8 mouse cellular contexts compared by ENCODE assay signal in genomic region chr13:73762938-73763337, GRCm38 (mm10). TPM values are rescaled to one million over a fixed set of nuclear protein-coding genes. Genes with fewer than 3 reads are reported as not detected.
DNase-seq lines count a peak whose midpoint lies in the region; ATAC-seq and TF ChIP-seq lines count a peak whose summit lies in the region.

No protein-coding gene starts in this region.

- TF ChIP-seq CTCF in small intestine, adult 2 months (IDR thresholded peaks at IDR 0.05; ENCODE audit: extremely low read depth, insufficient read length, insufficient replicate concordance, low read depth, low read length): no peak

- peak overlapping the region; percentile 86 for H3K4me2 ChIP-seq in forebrain, embryonic 14.5 days (ENCODE audit: low read length)
- H3K4me2 ChIP-seq in limb, embryonic 14.5 days (replicated peaks; ENCODE audit: low read depth, low read length, severe bottlenecking): peak overlapping the region; percentile 80

- no peak overlapping the region for H3K27ac ChIP-seq in forebrain, embryonic 14.5 days (ENCODE audit: low read depth, low read length)
- H3K27ac ChIP-seq in limb, embryonic 14.5 days (replicated peaks; ENCODE audit: low read depth, low read length): 0 out of 2 replicates have a peak overlapping the region, but pooled peaks have one; percentile 19
- peak overlapping the region; percentile 76 for H3K27ac ChIP-seq in small intestine, adult 2 months (ENCODE audit: insufficient read depth, low read depth, low read length)

- H3K27me3 ChIP-seq in megakaryocyte, embryonic 14.5 days (replicated peaks): peaks cover 48% of the 10 kb centered on the region
- no peaks in the 10 kb centered on the region for H3K27me3 ChIP-seq in forebrain, embryonic 14.5 days (replicated peaks; ENCODE audit: control insufficient read depth, insufficient read depth, low read length)
- H3K27me3 ChIP-seq in limb, embryonic 14.5 days (ENCODE audit: control insufficient read depth, insufficient read depth, low read length): no peaks in the 10 kb centered on the region
- H3K27me3 ChIP-seq in small intestine, adult 2 months (ENCODE audit: control insufficient read depth, insufficient read depth, low read length): no peaks in the 10 kb centered on the region

- H3K4me3 ChIP-seq in megakaryocyte, embryonic 14.5 days (replicated peaks): peak overlapping the region; percentile 93
- 0 out of 2 replicates have a peak overlapping the region, but pooled peaks have one; percentile 68 for H3K4me3 ChIP-seq in forebrain, embryonic 14.5 days (ENCODE audit: low read depth, low read length)
- H3K4me3 ChIP-seq in limb, embryonic 14.5 days (replicated peaks; ENCODE audit: low read length): peak overlapping the region; percentile 78
- H3K4me3 ChIP-seq in small intestine, adult 2 months (ENCODE audit: low read depth, low read length): peak overlapping the region; percentile 89

- peaks cover 47% of the 10 kb centered on the region for H3K4me1 ChIP-seq in megakaryocyte, embryonic 14.5 days
- H3K4me1 ChIP-seq in forebrain, embryonic 14.5 days (ENCODE audit: control insufficient read depth, insufficient read depth, low read length): peaks cover 8% of the 10 kb centered on the region; the same call in 1 of the 2 replicates
- H3K4me1 ChIP-seq in limb, embryonic 14.5 days (ENCODE audit: control insufficient read depth, insufficient read depth, low read length): peaks cover 21% of the 10 kb centered on the region
- H3K4me1 ChIP-seq in small intestine, adult 2 months (ENCODE audit: control insufficient read depth, insufficient read depth, insufficient read length, low read length): peaks cover 37% of the 10 kb centered on the region

- no peak for TF ChIP-seq POLR2A in limb, embryonic 14.5 days (IDR thresholded peaks at IDR 0.05; ENCODE audit: borderline replicate concordance, extremely low read depth, insufficient read depth, insufficient read length)
- TF ChIP-seq POLR2A in small intestine, adult 2 months (IDR thresholded peaks at IDR 0.05; ENCODE audit: low read depth, low read length): no peak

- H3K9me3 ChIP-seq in megakaryocyte, embryonic 14.5 days: no peaks in the 10 kb centered on the region
- no peaks in the 10 kb centered on the region for H3K9me3 ChIP-seq in forebrain, embryonic 14.5 days (replicated peaks; ENCODE audit: control insufficient read depth, low read length)
- no peaks in the 10 kb centered on the region for H3K9me3 ChIP-seq in limb, embryonic 14.5 days (ENCODE audit: control insufficient read depth, low read length)

- ATAC-seq in megakaryocyte, adult 5-6 weeks (ENCODE audit: poor library complexity, severe bottlenecking): no peak
- peak; percentile 16; the same call in 1 of the 2 replicates for ATAC-seq in forebrain, embryonic 14.5 days
- no peak for ATAC-seq in limb, embryonic 14.5 days (ENCODE audit: low FRiP score, low read depth)
- ATAC-seq in inflammation-experienced regulatory T-cells, adult 6 months: no peak

- no peak overlapping the region; the same call in 1 of the 2 replicates for H3K9ac ChIP-seq in forebrain, embryonic 14.5 days (ENCODE audit: low read length)
- H3K9ac ChIP-seq in limb, embryonic 14.5 days (ENCODE audit: low read depth, low read length, severe bottlenecking): 0 out of 2 replicates have a peak overlapping the region, but pooled peaks have one; percentile 25

- H3K36me3 ChIP-seq in megakaryocyte, embryonic 14.5 days (replicated peaks; ENCODE audit: low read length): no peaks in the 10 kb centered on the region
- no peaks in the 10 kb centered on the region for H3K36me3 ChIP-seq in forebrain, embryonic 14.5 days (ENCODE audit: control insufficient read depth, insufficient read depth, low read length)
- no peaks in the 10 kb centered on the region for H3K36me3 ChIP-seq in limb, embryonic 14.5 days (ENCODE audit: control insufficient read depth, insufficient read depth, low read length)
- peaks cover 1% of the 10 kb centered on the region; the same call in 1 of the 2 replicates for H3K36me3 ChIP-seq in small intestine, adult 2 months (ENCODE audit: control insufficient read depth, insufficient read depth, low read length)

- DNase-seq in forebrain, embryonic 14.5 days (ENCODE audit: low spot score): no peak
- DNase-seq in limb, embryonic 14.5 days (ENCODE audit: low spot score): no peak
- no peak for DNase-seq in cerebellum, postnatal 14 days
- no peak for DNase-seq in right cerebral cortex, postnatal 25 days

- 29% methylated on average over 6 of the region's 6 CpGs for WGBS in forebrain, embryonic 14.5 days
- WGBS in limb, embryonic 14.5 days: 37% methylated on average over 6 of the region's 6 CpGs
- 39% methylated on average over 6 of the region's 6 CpGs for WGBS in small intestine, adult 2 months

RNA-seq across cellular contexts. Expression of gene Slc12a7, which starts 30.0 kb away (rescaled TPM):
- polyA plus RNA-seq in megakaryocyte, embryonic 14.5 days (2012; ENCODE audit: insufficient read depth, low replicate concordance): 0.75 and 2.8 TPM in 2 replicates
- 3.6 and 8.3 TPM in 2 replicates for total RNA-seq in megakaryocyte, adult 5-6 weeks (2015)
- total RNA-seq in megakaryocyte, adult 5-6 weeks (2017): 2.6 and 4.3 TPM in 2 replicates
- polyA plus RNA-seq in forebrain, embryonic 14.5 days (2014; fragmentation: Nextera tagmentation; extraction: Ambion mirVana): 14.5 and 16.6 TPM in 2 replicates
- polyA plus RNA-seq in limb, embryonic 14.5 days (2012; rRNA removed): 32.8 and 45.4 TPM in 2 replicates
- 16.5 and 19.7 TPM in 2 replicates for polyA plus RNA-seq in limb, embryonic 14.5 days (2014; fragmentation: Nextera tagmentation; extraction: Ambion mirVana)
- 74.3 and 147 TPM in 2 replicates for polyA plus RNA-seq in small intestine, adult 2 months (2012; rRNA removed)
- polyA plus RNA-seq in inflammation-experienced regulatory T-cells, adult 6 months (2017; shearing (Covaris generic)): 10 to 100 TPM; 17.3 to 41.0 (median 40.8) TPM

RNA-seq across cellular contexts. Expression of gene Slc6a19, which starts 58.3 kb away (rescaled TPM):
- polyA plus RNA-seq in megakaryocyte, embryonic 14.5 days (2012; ENCODE audit: insufficient read depth, low replicate concordance): not detected in 2 replicates
- 0.34 TPM in 1 of 2 replicates, not detected in the other for total RNA-seq in megakaryocyte, adult 5-6 weeks (2015)
- 0.04 TPM in 1 of 2 replicates, not detected in the other for total RNA-seq in megakaryocyte, adult 5-6 weeks (2017)
- polyA plus RNA-seq in forebrain, embryonic 14.5 days (2014; fragmentation: Nextera tagmentation; extraction: Ambion mirVana): 0.28 and 0.41 TPM in 2 replicates
- polyA plus RNA-seq in limb, embryonic 14.5 days (2012; rRNA removed): 0.06 TPM in 1 of 2 replicates, not detected in the other
- not detected in 2 replicates for polyA plus RNA-seq in limb, embryonic 14.5 days (2014; fragmentation: Nextera tagmentation; extraction: Ambion mirVana)
- polyA plus RNA-seq in small intestine, adult 2 months (2012; rRNA removed): 246 and 934 TPM in 2 replicates
- not detected for polyA plus RNA-seq in inflammation-experienced regulatory T-cells, adult 6 months (2017; shearing (Covaris generic))

Comparison
In these comparisons a context has a peak if more than half of its experiments do, and no peak if none do; other contexts are left out.
1. RNA of gene Slc6a19, which starts 58.3 kb away (polyA plus RNA-seq): 246 to 934 TPM in small intestine, adult 2 months; 0.28 to 0.41 TPM in forebrain, embryonic 14.5 days, not detected in inflammation-experienced regulatory T-cells, adult 6 months, 0.06 TPM in limb, embryonic 14.5 days and not detected in megakaryocyte, embryonic 14.5 days; every median in the first group is over 100 times any median in the second.
2. Peak in every context shown above with its lines, with median percentiles within 50 percentile points of each other: H3K4me3 ChIP-seq.